Mouse (Mus musculus): ENCODE data around the gene Uba3.

Uba3 gene

DNA sequence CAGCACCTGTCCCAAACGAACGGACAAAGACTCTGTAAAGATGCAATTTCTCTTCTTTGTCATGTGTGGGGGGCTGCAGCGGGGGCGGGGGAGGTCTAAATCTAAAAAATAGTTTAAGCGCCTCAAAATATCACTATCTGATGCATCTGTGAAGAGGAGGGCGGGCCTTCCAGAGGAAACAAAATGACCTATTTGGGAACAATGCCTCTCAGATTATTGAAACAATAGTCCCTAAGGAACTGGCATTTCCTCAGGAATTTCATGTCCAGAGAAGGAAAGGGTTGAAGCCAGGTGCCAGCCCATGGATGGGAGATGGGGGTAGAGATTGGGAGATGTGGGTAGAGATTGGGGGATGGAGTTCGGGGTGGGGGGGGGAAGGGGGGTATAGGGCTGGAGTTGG, 63.6 kb downstream of the Uba3 start:
- DNase-seq (ENCODE audit: low spot score in 2 of 2), result no peak
